Mouse (Mus musculus) cerebellum, adult 2 months (tissue): ENCODE measurements around the gene Atp6v1c2. TPM values are rescaled to one million over a fixed set of nuclear protein-coding genes. Genes with fewer than 3 reads are reported as not detected.

ENCODE experiments used
- DNase-seq, 2 experiments: peaks; one replicate each; pipeline ENCODE4 v3.0.0; 2021
- H3K27ac ChIP-seq: fragments of 200-500 bp; 2 replicates; pipeline ENCODE4 v1.5.1; 2012; ENCODE audit warnings: low read length, control low read depth, inconsistent platforms; ENCODE audit not compliant: insufficient read depth
- H3K27me3 ChIP-seq: fragments of 200-500 bp; 2 replicates; pipeline ENCODE4 v1.6.1; 2012; ENCODE audit warnings: inconsistent platforms, mild to moderate bottlenecking, low read length, moderate library complexity; ENCODE audit not compliant: control insufficient read depth, insufficient read depth
- H3K4me1 ChIP-seq: fragments of 200-500 bp; 2 replicates; pipeline ENCODE4 v1.6.1; 2011; ENCODE audit warnings: low read length; ENCODE audit not compliant: control insufficient read depth, insufficient read depth
- H3K4me3 ChIP-seq: fragments of 200-500 bp; replicated peaks from 2 replicates; pipeline ENCODE3; 2011; ENCODE audit warnings: mild to moderate bottlenecking, low read depth, low read length, control low read depth; ENCODE audit not compliant: insufficient read depth
- CTCF ChIP-seq: fragments of 200-500 bp; IDR thresholded peaks from 2 replicates; pipeline ENCODE4 v1.5.1; 2011; ENCODE audit warnings: low read depth, mild to moderate bottlenecking, control low read depth, low read length, moderate library complexity, borderline replicate concordance; ENCODE audit not compliant: insufficient read depth
- POLR2A ChIP-seq: fragments of 200-500 bp; IDR thresholded peaks from 2 replicates; pipeline ENCODE4 v1.6.1; 2011; ENCODE audit warnings: low read length, control low read depth, borderline replicate concordance; ENCODE audit not compliant: insufficient read depth
- WGBS: fragments of 180-500 bp; shearing (Covaris S2); methylation state at CpG from one replicate; pipeline ENCODE4 v1.1.7; 2018; 5-methylcytosine and 5-hydroxymethylcytosine counted together
- polyA plus RNA-seq: library from polyadenylated mRNA; depleted of rRNA; stranded (reverse); fragments of >200 nt; gene quantifications from 2 replicates; pipeline ENCODE4 v1.2.3, GENCODE M21; 2012

The Atp6v1c2 gene
- polyA plus RNA-seq, 1 experiment = 0.15 TPM

DNA sequence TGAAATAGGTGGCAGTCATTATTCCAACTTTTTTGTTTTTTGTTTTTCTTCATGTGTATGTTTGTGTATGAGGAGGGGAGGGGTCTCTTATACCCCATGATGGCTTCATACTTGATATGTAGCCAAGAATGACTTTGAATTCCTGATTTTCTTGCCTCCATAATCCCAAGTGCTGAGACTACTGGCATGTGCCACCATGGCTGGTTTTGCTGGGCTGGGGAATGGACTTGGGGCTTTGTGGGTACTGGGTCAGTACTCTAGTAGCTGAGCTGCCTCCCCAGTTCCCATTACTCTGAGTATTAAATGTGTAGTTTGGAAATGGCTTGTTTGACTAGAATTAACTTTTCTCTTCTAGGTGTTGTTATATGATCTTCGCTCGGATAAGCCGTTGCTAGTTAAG lies 40.0 kb upstream of the Atp6v1c2 start:
- TF ChIP-seq POLR2A = no peak
- TF ChIP-seq CTCF = no peak
- 96% methylated on average over 3 of the region's 3 CpGs for WGBS
- Histone ChIP-seq H3K4me3 (no peak overlapping the region), H3K27me3 (no peaks in the 10 kb centered on the region), H3K27ac (no peak overlapping the region), H3K4me1 (no peaks in the 10 kb centered on the region; the same call in 1 of the 2 replicates)
- DNase-seq = no peak

DNA sequence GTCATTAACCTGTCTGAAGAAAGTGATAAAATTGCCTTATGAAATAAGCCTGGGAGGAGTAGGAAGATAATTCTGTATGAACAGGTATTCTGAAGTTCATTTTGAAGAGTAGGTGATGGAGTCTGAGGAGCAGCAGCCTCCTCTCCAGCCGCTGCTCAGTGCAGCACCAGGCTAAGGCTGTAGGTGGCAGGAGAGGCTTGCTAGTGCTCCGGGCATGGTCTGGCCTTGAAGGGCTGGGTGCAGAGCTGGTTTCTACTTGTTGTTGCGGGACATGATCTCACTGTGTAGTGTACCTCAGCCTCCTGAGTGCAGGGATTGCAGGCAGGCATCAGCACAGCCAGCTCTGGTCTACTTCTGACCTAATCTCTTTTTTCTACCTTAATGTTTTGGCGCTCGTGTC lies 37.8 kb upstream of the Atp6v1c2 start:
- Histone ChIP-seq H3K27ac (no peak overlapping the region), H3K27me3 (no peaks in the 10 kb centered on the region), H3K4me1 (no peaks in the 10 kb centered on the region; the same call in 1 of the 2 replicates), H3K4me3 (no peak overlapping the region)
- DNase-seq = peak in 1 of 2 experiments; percentile 24
- TF ChIP-seq CTCF (peak; percentile 66), POLR2A (no peak)
- 63% methylated on average over 5 of the region's 5 CpGs for WGBS

DNA sequence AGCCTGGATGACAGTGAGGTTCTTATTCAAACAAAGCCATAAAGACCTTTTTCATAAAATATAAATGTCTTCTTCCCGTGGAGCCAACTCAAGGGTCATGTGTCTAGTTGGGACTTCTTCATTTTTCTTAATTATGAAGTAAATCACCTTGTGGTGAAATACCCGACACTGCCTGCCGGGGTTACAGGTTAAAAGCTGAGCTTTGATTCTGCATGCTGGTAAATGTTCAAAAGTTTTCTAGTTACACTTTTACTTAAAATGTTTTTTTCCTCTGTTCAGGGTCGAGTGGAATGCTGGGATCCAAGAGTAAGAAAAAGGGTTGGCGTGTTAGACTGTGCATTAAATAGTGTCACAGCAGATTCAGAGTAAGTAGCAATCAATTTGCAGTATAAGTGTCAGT lies 33.2 kb upstream of the Atp6v1c2 start:
- no peak for DNase-seq
- Histone ChIP-seq H3K27me3 (no peaks in the 10 kb centered on the region), H3K4me1 (no peaks in the 10 kb centered on the region), H3K27ac (no peak overlapping the region), H3K4me3 (no peak overlapping the region)
- TF ChIP-seq CTCF (no peak), POLR2A (no peak)
- 90% methylated on average over 5 of the region's 5 CpGs for WGBS

DNA sequence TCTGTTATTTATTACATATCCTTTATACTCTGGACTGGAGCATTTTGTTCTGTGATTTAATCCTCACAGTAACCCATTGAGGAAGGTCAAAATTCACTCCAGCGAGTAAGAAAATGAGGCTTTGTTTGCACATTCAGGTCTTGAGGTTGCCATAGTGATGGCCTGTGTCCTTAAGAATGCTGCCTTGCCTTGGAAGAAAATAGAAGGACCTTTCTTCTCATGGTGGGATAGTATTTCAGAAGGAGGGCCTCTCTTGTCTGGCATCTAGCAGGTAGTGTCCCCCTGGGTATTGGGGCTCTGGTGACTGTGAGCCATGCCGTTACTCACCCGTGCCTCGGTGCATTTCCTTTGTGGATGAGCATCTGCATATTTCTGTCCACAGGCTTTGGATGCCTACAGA lies 31.5 kb upstream of the Atp6v1c2 start:
- Histone ChIP-seq H3K4me1 (no peaks in the 10 kb centered on the region), H3K4me3 (no peak overlapping the region), H3K27ac (no peak overlapping the region), H3K27me3 (no peaks in the 10 kb centered on the region)
- 15% methylated on average over 4 of the region's 4 CpGs for WGBS
- no peak for DNase-seq
- TF ChIP-seq CTCF = no peak
- no peak for TF ChIP-seq POLR2A

DNA sequence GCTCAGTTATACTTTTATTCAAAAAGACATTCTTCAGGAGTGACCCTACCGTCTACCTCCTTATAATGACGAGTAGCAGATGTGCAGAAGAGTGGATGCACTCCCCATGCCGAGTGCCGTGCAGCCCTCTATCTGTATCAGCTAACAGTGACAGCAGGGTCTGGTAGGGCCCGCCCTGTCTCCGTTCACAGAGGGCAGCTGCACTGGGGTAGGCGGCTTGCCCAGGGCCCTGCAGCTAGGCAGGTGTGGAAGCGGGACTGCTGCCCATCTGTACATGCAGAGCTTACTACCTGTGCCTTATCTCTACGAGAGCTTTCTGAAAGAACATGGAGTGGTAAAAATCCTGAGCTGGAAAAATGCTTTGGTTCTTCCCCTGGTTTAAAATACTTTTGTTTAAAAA lies 30.9 kb upstream of the Atp6v1c2 start:
- Histone ChIP-seq H3K4me1 (no peaks in the 10 kb centered on the region), H3K27ac (no peak overlapping the region), H3K4me3 (no peak overlapping the region), H3K27me3 (no peaks in the 10 kb centered on the region)
- TF ChIP-seq POLR2A = no peak
- TF ChIP-seq CTCF = no peak
- WGBS = 59% methylated on average over 9 of the region's 9 CpGs
- DNase-seq = no peak

DNA sequence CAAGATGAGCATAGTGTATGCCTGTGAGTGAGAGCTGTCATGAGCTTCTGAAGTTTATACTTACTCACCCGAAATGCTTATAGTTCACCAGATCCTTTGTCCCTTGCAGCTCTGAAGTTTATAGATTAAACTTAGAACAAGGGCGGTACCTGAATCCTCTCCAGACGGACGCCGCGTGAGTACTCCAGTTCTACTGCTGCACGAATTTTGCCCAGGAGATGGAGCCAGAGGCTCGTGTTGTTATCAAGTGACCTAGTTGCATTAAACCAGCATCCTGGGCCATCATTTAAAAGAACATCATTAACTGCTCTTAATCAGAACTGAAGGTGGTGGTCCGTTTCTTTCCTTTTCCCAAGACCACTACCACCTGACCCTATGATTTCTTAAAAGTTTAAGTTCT lies 29.8 kb upstream of the Atp6v1c2 start:
- Histone ChIP-seq H3K4me1 (no peaks in the 10 kb centered on the region), H3K27ac (no peak overlapping the region), H3K27me3 (no peaks in the 10 kb centered on the region), H3K4me3 (no peak overlapping the region)
- WGBS = 87% methylated on average over 9 of the region's 9 CpGs
- no peak for TF ChIP-seq CTCF
- TF ChIP-seq POLR2A = no peak
- DNase-seq = no peak

DNA sequence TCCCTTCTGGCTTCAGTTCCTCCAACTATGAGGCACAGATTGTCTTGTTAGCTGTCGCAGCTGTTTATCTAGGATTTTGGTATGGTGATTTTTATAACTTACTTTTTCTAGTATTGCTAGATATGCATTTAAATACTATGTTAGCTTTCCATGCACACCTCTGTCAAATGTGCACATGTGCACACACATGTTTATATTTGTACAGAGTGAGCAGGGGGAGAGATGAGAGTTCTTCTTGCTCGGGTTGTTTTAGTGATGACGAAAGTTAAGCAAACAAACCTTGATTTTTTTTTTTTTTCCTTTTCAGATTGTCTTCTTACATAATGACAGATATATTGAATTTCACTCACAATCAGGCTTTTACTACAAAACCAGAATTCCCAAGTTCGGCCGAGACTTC lies 28.6 kb upstream of the Atp6v1c2 start:
- Histone ChIP-seq H3K4me1 (no peaks in the 10 kb centered on the region), H3K4me3 (no peak overlapping the region), H3K27me3 (no peaks in the 10 kb centered on the region), H3K27ac (no peak overlapping the region)
- 96% methylated on average over 5 of the region's 5 CpGs for WGBS
- no peak for DNase-seq
- TF ChIP-seq CTCF = no peak

DNA sequence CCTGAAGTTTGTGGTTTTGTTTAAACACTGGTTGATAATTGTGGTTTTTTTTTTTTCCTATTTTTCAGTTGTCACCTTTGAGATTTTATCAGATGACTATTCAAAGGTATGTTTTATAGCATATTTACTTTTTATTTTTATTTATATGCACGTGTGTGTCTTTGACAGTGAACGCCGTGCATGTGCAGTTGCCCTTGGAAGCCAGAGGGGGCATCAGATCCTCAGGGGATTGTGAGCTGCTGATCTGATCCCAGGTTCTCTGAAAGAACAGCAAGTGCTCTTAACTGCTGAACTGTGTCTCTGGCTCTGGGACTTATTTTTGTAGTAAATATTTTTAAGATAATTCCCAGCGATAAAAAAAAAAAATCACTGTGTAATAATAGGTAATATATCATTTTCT lies 27.7 kb upstream of the Atp6v1c2 start:
- Histone ChIP-seq H3K4me3 (no peak overlapping the region), H3K27me3 (no peaks in the 10 kb centered on the region), H3K27ac (no peak overlapping the region), H3K4me1 (no peaks in the 10 kb centered on the region)
- DNase-seq = no peak
- WGBS = 80% methylated on average over 4 of the region's 4 CpGs
- TF ChIP-seq CTCF = peak; percentile 24; the same call in 1 of the 2 replicates
- TF ChIP-seq POLR2A = no peak
